Mouse (Mus musculus) liver, postnatal 0 days (tissue): ENCODE results near the gene Pgpep1l.

Source experiments
- CTCF ChIP-seq: sonication (generic); IDR thresholded peaks from 2 replicates; pipeline ENCODE4 v1.5.1; 2016; ENCODE audit warnings: antibody characterized with exemption, low read depth
- EP300 ChIP-seq: IDR thresholded peaks from 2 replicates; pipeline ENCODE4 v1.6.1; 2016; ENCODE audit warnings: antibody characterized with exemption, low read depth, mild to moderate bottlenecking

- no peak for TF ChIP-seq CTCF
- TF ChIP-seq EP300 = no peak
These were observed 18.5 kb upstream of the Pgpep1l start for GRCm38 (mm10) chr7:68282304-68283132.
